Mouse (Mus musculus) testis, postnatal 10 days (tissue): ENCODE data around the gene Tmem132b.

Experiments used
- DNase-seq: peaks from one replicate; pipeline ENCODE4 v3.0.0; 2021; ENCODE audit warnings: low spot score

Tmem132b gene

DNA sequence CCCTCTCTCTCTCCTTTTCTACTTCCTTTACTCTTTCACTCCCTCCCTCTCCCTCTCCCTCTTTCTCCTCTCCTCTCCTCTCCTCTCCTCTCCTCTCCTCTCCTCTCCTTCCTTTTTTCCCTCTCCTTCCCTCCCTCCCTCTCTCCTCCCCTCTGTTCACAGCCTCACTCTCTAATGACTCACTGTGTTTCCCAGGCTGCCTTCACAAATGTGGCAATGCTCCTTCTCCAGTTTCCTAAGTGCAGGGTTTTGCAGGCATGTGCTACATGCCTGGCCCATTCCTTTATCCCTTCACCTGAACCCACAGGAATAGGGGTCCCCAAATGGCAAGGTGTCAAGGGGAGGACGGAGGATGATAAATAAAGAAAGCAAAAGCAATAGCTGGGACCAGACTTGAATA lies 236.4 kb downstream of the Tmem132b start:
- DNase-seq: no peak

GRCm38 (mm10) chr5:125772238-125772637 lies 240.7 kb downstream of the Tmem132b start:
- DNase-seq: no peak

DNA sequence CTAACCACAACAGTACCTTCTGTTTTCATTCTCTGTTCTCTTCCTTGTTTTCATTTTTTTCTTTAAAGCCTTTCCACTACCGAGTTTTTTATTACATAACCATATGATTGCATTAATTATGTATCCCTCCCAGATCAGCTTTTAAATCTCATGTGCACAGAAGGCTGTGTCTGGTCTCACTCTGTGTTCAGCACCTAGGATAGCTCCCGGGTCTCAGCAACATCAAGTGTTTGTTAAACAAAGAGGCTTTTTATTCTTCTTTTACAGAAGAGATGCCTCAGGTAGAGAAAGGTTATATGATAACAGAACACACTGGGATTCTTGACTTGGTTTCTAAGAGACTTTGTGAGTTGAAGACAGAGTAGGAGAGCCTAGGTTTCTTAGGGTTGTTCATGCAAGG lies 241.2 kb downstream of the Tmem132b start:
- no peak for DNase-seq

DNA sequence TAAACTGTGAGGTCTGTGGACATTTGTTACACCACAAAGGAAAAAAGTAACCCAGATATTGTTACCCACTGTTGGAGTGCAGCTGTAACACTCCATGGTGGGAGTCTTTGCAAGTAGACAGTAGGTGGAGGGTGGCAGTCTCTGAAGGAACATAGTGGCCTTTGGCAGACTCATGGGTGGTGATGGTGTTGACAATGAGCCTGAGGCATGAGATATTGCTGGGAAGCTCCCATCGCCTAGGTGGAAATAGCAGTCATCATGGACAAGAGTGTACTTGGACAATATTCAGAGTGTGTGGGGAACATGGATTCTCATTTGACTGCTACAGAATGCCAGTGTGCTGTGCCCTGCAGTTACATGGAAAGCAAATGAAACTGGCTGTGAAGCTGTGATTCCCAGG lies 248.8 kb downstream of the Tmem132b start:
- DNase-seq: no peak

DNA sequence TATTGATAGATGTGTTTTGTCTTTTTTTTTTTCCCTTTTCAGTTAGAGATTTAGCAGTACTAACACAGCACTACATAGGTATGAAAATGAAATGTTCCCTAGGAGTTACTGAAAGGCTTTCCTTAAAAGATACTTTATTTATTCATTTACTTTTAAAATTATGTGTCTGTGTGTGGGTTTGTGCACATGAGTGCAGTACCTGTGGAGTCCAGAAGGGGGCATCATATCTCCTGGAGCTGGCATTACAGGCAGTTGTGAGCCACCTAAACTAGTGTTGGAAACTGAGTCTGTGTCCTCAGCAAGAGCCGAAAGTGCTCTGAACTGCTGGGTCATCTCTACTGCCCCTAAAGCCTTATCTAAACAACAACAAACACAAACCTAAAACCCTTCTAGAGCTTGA lies 261.1 kb downstream of the Tmem132b start:
- no peak for DNase-seq

DNA sequence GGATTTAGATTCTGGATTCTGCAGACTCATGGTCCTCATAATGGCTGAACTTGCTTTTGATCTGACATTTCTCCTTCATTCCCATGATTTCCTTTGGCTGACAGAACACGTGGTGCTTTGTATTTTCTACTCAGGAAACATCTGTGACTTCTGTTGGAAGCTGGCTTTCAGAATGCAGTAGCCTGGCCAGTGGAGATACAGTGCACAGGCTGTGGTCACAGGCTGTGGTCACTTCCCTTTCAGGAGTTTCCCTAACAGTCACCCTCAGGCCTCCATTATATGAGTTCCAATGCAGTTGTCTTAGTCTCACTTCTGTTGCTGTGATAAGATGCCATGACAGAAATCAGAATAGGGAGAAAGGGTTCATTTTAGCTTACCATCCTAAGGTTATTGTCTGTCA lies 262.7 kb downstream of the Tmem132b start:
- DNase-seq: no peak

GRCm38 (mm10) chr5:125799622-125800021 lies 268.0 kb downstream of the Tmem132b start:
- no peak for DNase-seq

DNA sequence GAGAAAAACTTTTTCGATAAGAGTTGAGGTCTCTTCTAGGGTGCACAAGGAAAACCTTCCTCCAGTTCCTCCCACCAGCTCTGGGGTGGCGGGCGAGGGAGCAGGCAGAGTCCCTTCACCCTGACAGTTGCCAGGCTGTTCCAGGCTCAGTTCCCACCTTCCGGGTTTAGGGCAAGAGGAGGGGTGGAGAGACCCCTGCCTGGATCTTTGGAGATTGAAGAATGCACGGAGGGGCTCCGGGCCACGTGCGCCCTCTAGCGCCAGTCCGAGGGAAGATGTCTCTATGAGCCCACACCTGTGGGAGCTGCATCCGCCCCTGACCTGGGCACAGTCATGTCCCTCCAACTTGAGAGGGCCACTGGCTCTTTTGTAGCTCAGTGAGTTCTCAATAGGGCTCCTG lies 268.5 kb downstream of the Tmem132b start:
- peak; percentile 47 for DNase-seq

DNA sequence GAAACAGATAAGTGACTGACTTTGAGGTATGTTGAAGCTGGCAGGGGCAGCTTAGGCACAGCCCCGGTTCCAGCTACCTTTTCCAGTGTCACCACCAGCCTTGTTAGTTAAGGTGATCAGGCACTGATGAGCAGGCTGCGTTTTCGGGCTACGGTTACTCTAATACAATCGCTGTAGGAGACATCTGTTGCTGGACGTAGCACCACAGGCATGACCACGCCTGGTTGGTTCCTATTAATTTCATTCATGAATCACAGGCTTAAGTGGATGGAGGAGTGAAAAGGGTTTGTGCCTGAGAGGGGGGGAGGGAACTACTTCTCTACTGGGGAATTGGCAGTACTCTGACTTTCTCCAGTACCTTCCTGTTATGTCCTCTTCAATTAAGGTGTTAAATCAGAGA lies 271.2 kb downstream of the Tmem132b start:
- no peak for DNase-seq

- DNase-seq: no peak
Observed at GRCm38 (mm10) chr5:125805327-125805726, 273.8 kb downstream of the Tmem132b start.

GRCm38 (mm10) chr5:125807861-125808260 lies 276.3 kb downstream of the Tmem132b start:
- DNase-seq: no peak

DNA sequence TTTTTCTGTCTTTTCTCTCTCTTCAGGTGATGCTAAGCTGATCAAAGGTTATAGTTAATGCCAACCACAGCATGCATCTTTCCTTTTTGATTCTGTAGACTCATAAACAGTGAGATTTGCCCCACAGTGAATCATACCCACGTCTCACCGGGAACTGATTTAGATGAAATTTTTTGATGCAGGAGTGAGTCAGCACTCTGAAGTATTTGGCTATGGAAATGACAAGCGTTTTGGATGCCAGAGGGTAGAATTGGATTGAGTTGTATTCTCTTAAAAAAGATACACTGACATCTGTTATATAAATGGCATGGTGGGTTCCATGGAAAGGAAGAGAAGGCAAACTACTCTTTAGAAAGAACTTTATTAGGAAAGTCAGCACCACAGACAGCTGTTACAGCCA lies 297.8 kb downstream of the Tmem132b start:
- no peak for DNase-seq

- DNase-seq: no peak
Observed at GRCm38 (mm10) chr5:125835890-125836289, 304.3 kb downstream of the Tmem132b start.

- DNase-seq: no peak
Observed at GRCm38 (mm10) chr5:125836761-125837160, 305.2 kb downstream of the Tmem132b start.
